Mouse (Mus musculus): Measurements from ENCODE around the gene Col6a6. TPM values are rescaled to one million over a fixed set of nuclear protein-coding genes. Genes with fewer than 3 reads are reported as not detected.

The Col6a6 gene
- total RNA-seq (2014; fragmentation: Nextera tagmentation): not detected in 2 replicates
- under 0.01 and 0.05 TPM in 2 replicates for total RNA-seq (2017)
- polyA plus RNA-seq (2012): not detected in 2 replicates

- H3K4me3 ChIP-seq (ENCODE audit: low read depth, low read length): no peak within 1 kb of the TSS
- ATAC-seq (ENCODE audit: extremely low read depth, insufficient number of reproducible peaks, low FRiP score, poor library complexity, severe bottlenecking) (no peak), DNase-seq (ENCODE audit: low spot score) (no peak)
- H3K9me3 ChIP-seq (replicated peaks): peaks cover 47% of the 10 kb centered on the region
- H3K36me3 ChIP-seq (replicated peaks): no peaks in the 10 kb centered on the region
- no peaks in the 10 kb centered on the region for H3K27me3 ChIP-seq (ENCODE audit: insufficient read depth, low read length)
- TF ChIP-seq GATA1 (IDR thresholded peaks at IDR 0.05; ENCODE audit: borderline replicate concordance, low read length) (no peak), POLR2AphosphoS5 (IDR thresholded peaks at IDR 0.05; ENCODE audit: insufficient replicate concordance, low read depth, low read length) (no peak), TAL1 (conservative IDR thresholded peaks at IDR 0.05; ENCODE audit: low read depth, low read length) (no peak), CTCF (IDR thresholded peaks at IDR 0.05; ENCODE audit: low read depth, low read length) (no peak), GATA2 (IDR thresholded peaks at IDR 0.05; ENCODE audit: borderline replicate concordance, low read depth, low read length) (no peak)
- H3K4me1 ChIP-seq (ENCODE audit: insufficient read depth, low read depth, low read length): no peaks in the 10 kb centered on the region
Observed at GRCm38 (mm10) chr9:105827791-105828385, at the start of gene Col6a6. TSS of gene Col6a6 (minus strand) at chr9:105828160.

GRCm38 (mm10) chr9:105876124-105876523 lies 48.2 kb upstream of the Col6a6 start:
- Histone ChIP-seq H3K36me3 (replicated peaks) (no peaks in the 10 kb centered on the region), H3K27me3 (ENCODE audit: insufficient read depth, low read length) (no peaks in the 10 kb centered on the region), H3K9me3 (replicated peaks) (peaks cover 16% of the 10 kb centered on the region), H3K4me1 (ENCODE audit: insufficient read depth, low read depth, low read length) (no peaks in the 10 kb centered on the region), H3K4me3 (ENCODE audit: low read depth, low read length) (no peak overlapping the region)
- DNase-seq (ENCODE audit: low spot score) (no peak), ATAC-seq (ENCODE audit: extremely low read depth, insufficient number of reproducible peaks, low FRiP score, poor library complexity, severe bottlenecking) (no peak)
- TF ChIP-seq CTCF (IDR thresholded peaks at IDR 0.05; ENCODE audit: low read depth, low read length) (no peak), POLR2AphosphoS5 (IDR thresholded peaks at IDR 0.05; ENCODE audit: insufficient replicate concordance, low read depth, low read length) (no peak), GATA1 (IDR thresholded peaks at IDR 0.05; ENCODE audit: borderline replicate concordance, low read length) (no peak), GATA2 (IDR thresholded peaks at IDR 0.05; ENCODE audit: borderline replicate concordance, low read depth, low read length) (no peak), TAL1 (conservative IDR thresholded peaks at IDR 0.05; ENCODE audit: low read depth, low read length) (no peak)

GRCm38 (mm10) chr9:105871643-105872042 lies 43.7 kb upstream of the Col6a6 start:
- Histone ChIP-seq H3K4me1 (ENCODE audit: insufficient read depth, low read depth, low read length) (no peaks in the 10 kb centered on the region), H3K4me3 (ENCODE audit: low read depth, low read length) (no peak overlapping the region), H3K9me3 (replicated peaks) (peaks cover 23% of the 10 kb centered on the region), H3K27me3 (ENCODE audit: insufficient read depth, low read length) (no peaks in the 10 kb centered on the region), H3K36me3 (replicated peaks) (no peaks in the 10 kb centered on the region)
- TF ChIP-seq TAL1 (conservative IDR thresholded peaks at IDR 0.05; ENCODE audit: low read depth, low read length) (no peak), CTCF (IDR thresholded peaks at IDR 0.05; ENCODE audit: low read depth, low read length) (no peak), GATA1 (IDR thresholded peaks at IDR 0.05; ENCODE audit: borderline replicate concordance, low read length) (no peak), POLR2AphosphoS5 (IDR thresholded peaks at IDR 0.05; ENCODE audit: insufficient replicate concordance, low read depth, low read length) (no peak), GATA2 (IDR thresholded peaks at IDR 0.05; ENCODE audit: borderline replicate concordance, low read depth, low read length) (no peak)
- DNase-seq (ENCODE audit: low spot score) (no peak), ATAC-seq (ENCODE audit: extremely low read depth, insufficient number of reproducible peaks, low FRiP score, poor library complexity, severe bottlenecking) (no peak)

GRCm38 (mm10) chr9:105857773-105858172 lies 29.8 kb upstream of the Col6a6 start:
- TF ChIP-seq CTCF (IDR thresholded peaks at IDR 0.05; ENCODE audit: low read depth, low read length): no peak
- Histone ChIP-seq H3K9me3 (replicated peaks) (peaks cover 34% of the 10 kb centered on the region), H3K27me3 (ENCODE audit: insufficient read depth, low read length) (no peaks in the 10 kb centered on the region), H3K4me3 (ENCODE audit: low read depth, low read length) (no peak overlapping the region), H3K4me1 (ENCODE audit: insufficient read depth, low read depth, low read length) (no peaks in the 10 kb centered on the region), H3K36me3 (replicated peaks) (no peaks in the 10 kb centered on the region)
- ATAC-seq (ENCODE audit: extremely low read depth, insufficient number of reproducible peaks, low FRiP score, poor library complexity, severe bottlenecking): no peak
- DNase-seq (ENCODE audit: low spot score): no peak

- ATAC-seq (ENCODE audit: extremely low read depth, insufficient number of reproducible peaks, low FRiP score, poor library complexity, severe bottlenecking): no peak
- no peak for DNase-seq (ENCODE audit: low spot score)
- Histone ChIP-seq H3K36me3 (replicated peaks) (no peaks in the 10 kb centered on the region), H3K9me3 (replicated peaks) (peaks cover 38% of the 10 kb centered on the region), H3K27me3 (ENCODE audit: insufficient read depth, low read length) (no peaks in the 10 kb centered on the region), H3K4me1 (ENCODE audit: insufficient read depth, low read depth, low read length) (no peaks in the 10 kb centered on the region), H3K4me3 (ENCODE audit: low read depth, low read length) (no peak overlapping the region)
- TF ChIP-seq POLR2AphosphoS5 (IDR thresholded peaks at IDR 0.05; ENCODE audit: insufficient replicate concordance, low read depth, low read length) (no peak), GATA1 (IDR thresholded peaks at IDR 0.05; ENCODE audit: borderline replicate concordance, low read length) (no peak), CTCF (IDR thresholded peaks at IDR 0.05; ENCODE audit: low read depth, low read length) (no peak), GATA2 (IDR thresholded peaks at IDR 0.05; ENCODE audit: borderline replicate concordance, low read depth, low read length) (no peak), TAL1 (conservative IDR thresholded peaks at IDR 0.05; ENCODE audit: low read depth, low read length) (no peak)
Observed at GRCm38 (mm10) chr9:105852778-105853065, 24.8 kb upstream of the Col6a6 start.

- H3K4me1 ChIP-seq (ENCODE audit: insufficient read depth, low read depth, low read length): no peaks in the 10 kb centered on the region
- no peak overlapping the region for H3K4me3 ChIP-seq (ENCODE audit: low read depth, low read length)
- ATAC-seq (ENCODE audit: extremely low read depth, insufficient number of reproducible peaks, low FRiP score, poor library complexity, severe bottlenecking): no peak
- H3K27me3 ChIP-seq (ENCODE audit: insufficient read depth, low read length): no peaks in the 10 kb centered on the region
- no peaks in the 10 kb centered on the region for H3K36me3 ChIP-seq (replicated peaks)
- DNase-seq (ENCODE audit: low spot score): no peak
- no peak for TF ChIP-seq TAL1 (conservative IDR thresholded peaks at IDR 0.05; ENCODE audit: low read depth, low read length)
- TF ChIP-seq POLR2AphosphoS5 (IDR thresholded peaks at IDR 0.05; ENCODE audit: insufficient replicate concordance, low read depth, low read length): no peak
- TF ChIP-seq CTCF (IDR thresholded peaks at IDR 0.05; ENCODE audit: low read depth, low read length): no peak
- no peak for TF ChIP-seq GATA2 (IDR thresholded peaks at IDR 0.05; ENCODE audit: borderline replicate concordance, low read depth, low read length)
- TF ChIP-seq GATA1 (IDR thresholded peaks at IDR 0.05; ENCODE audit: borderline replicate concordance, low read length): no peak
- H3K9me3 ChIP-seq (replicated peaks): peaks cover 36% of the 10 kb centered on the region
Observed at GRCm38 (mm10) chr9:105852015-105852777, 24.2 kb upstream of the Col6a6 start.

Measured in G1E (cell line).